Mouse (Mus musculus) heart, postnatal 0 days (tissue): ENCODE measurements around the gene Cacna2d1.

Experiments
- CTCF ChIP-seq: IDR thresholded peaks from 2 replicates; pipeline ENCODE4 v1.5.1; 2016; ENCODE audit warnings: antibody characterized with exemption, control low read depth, low read depth
- EP300 ChIP-seq: IDR thresholded peaks from 2 replicates; pipeline ENCODE4 v1.6.1; 2016; ENCODE audit warnings: antibody characterized with exemption, low read depth

- TF ChIP-seq CTCF, result no peak
- no peak for TF ChIP-seq EP300
Measured at GRCm38 (mm10) chr5:16082253-16082652, 147.8 kb downstream of the Cacna2d1 start.
